Mouse (Mus musculus) hindbrain, embryonic 12.5 days (tissue): Measurements from ENCODE around the gene Mxi1. TPM values are rescaled to one million over a fixed set of nuclear protein-coding genes. Genes with fewer than 3 reads are reported as not detected.
"Not testable (repeated sequence)": the region's sequence is repeated elsewhere in the genome, so short reads cannot be mapped to it uniquely, and the experiment has no call there.

Experiments
- ATAC-seq: fragments of 200-750 bp; cut with Nextera tagmentation; 2 replicates; pipeline ENCODE4 v1.8.0; 2017; ENCODE audit warnings: moderate TSS enrichment; ENCODE audit not compliant: low FRiP score
- H3K27ac ChIP-seq: fragments of 300-500 bp; sonication (generic); 2 replicates; pipeline ENCODE4 v1.5.1; 2016; ENCODE audit warnings: mild to moderate bottlenecking
- H3K27me3 ChIP-seq: fragments of 300-500 bp; sonication (generic); 2 replicates; pipeline ENCODE4 v1.6.1; 2016; ENCODE audit warnings: mild to moderate bottlenecking
- H3K36me3 ChIP-seq: fragments of 300-500 bp; sonication (generic); 2 replicates; pipeline ENCODE4 v1.6.1; 2016; ENCODE audit warnings: mild to moderate bottlenecking
- H3K4me1 ChIP-seq: fragments of 300-500 bp; sonication (generic); 2 replicates; pipeline ENCODE4 v1.6.1; 2016
- H3K4me2 ChIP-seq: fragments of 300-500 bp; sonication (generic); replicated peaks from 2 replicates; pipeline ENCODE4 v1.6.1; 2016; ENCODE audit warnings: mild to moderate bottlenecking
- H3K4me3 ChIP-seq: fragments of 300-500 bp; sonication (generic); 2 replicates; pipeline ENCODE4 v1.5.1; 2016; ENCODE audit warnings: mild to moderate bottlenecking
- H3K9ac ChIP-seq: fragments of 300-500 bp; sonication (generic); 2 replicates; pipeline ENCODE4 v1.6.1; 2016; ENCODE audit warnings: mild to moderate bottlenecking, moderate library complexity
- H3K9me3 ChIP-seq: fragments of 300-500 bp; sonication (generic); replicated peaks from 2 replicates; pipeline ENCODE4 v1.6.1; 2016; ENCODE audit warnings: mild to moderate bottlenecking
- WGBS: fragments of 180-500 bp; shearing (Covaris S2); methylation state at CpG from one replicate; pipeline ENCODE4 v1.1.7; 2016; 5-methylcytosine and 5-hydroxymethylcytosine counted together
- polyA plus RNA-seq: library from polyadenylated mRNA; unstranded; fragments of >200 nt; fragmentation: Nextera tagmentation; extraction: Ambion mirVana; gene quantifications from 2 replicates; pipeline ENCODE4 v1.2.1, GENCODE M21; 2016

Mxi1 gene
- polyA plus RNA-seq, 1 experiment from 2014 or later, result 78.4 TPM

DNA sequence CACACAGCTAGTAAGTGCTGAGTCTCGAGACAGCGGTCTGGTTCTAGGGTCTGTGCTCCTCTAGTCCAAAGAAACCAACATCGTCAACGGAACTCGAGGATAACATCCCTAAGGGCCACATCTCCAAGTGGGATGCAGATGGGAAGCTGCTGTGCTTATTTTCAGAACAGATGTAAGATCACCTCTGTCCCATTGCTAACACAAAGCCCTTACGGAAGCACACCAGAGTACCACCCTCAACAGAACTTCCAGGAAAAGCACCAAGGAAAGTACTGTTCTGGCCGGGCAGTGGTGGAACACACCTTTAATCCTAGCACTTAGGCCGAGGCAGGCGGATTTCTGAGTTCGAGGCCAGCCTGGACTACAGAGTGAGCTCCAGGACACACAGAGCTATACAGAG is 68.1 kb downstream of the Mxi1 start:
- H3K9me3 ChIP-seq, result no peaks in the 10 kb centered on the region
- H3K9ac ChIP-seq, result no peak overlapping the region
- no peaks in the 10 kb centered on the region for H3K27me3 ChIP-seq
- no peak for ATAC-seq
- no peak overlapping the region for H3K27ac ChIP-seq
- H3K4me1 ChIP-seq, result no peaks in the 10 kb centered on the region
- peaks cover 53% of the 10 kb centered on the region for H3K36me3 ChIP-seq
- no peak overlapping the region for H3K4me2 ChIP-seq
- WGBS, result 95% methylated on average over 10 of the region's 10 CpGs
- H3K4me3 ChIP-seq, result no peak overlapping the region

DNA sequence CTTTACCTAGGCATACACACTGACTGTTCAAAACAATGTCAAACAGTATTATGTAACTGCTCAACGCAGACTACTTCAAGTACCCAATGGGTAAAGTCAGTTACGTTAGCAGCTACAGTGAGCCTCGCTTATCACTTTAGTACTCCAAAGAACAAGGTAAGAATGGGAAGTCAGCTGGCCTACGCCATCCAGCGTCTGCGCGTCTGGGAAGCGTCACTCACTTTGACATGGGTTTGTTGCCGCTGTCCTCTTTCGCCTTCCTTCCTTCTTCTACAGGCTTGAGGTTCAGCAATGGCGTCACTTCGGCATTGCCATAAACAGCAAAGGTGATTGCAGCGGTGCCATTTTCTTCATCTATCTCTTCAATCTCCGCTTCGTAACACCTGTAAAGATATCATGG is 73.0 kb downstream of the Mxi1 start:
- 0 out of 2 replicates have a peak, but pooled peaks cover 4% of the 10 kb centered on the region for H3K4me1 ChIP-seq
- H3K4me3 ChIP-seq, result no peak overlapping the region
- H3K27ac ChIP-seq, result no peak overlapping the region
- no peaks in the 10 kb centered on the region for H3K27me3 ChIP-seq
- no peak overlapping the region for H3K4me2 ChIP-seq
- H3K9ac ChIP-seq, result no peak overlapping the region
- H3K9me3 ChIP-seq, result no peaks in the 10 kb centered on the region
- H3K36me3 ChIP-seq, result peaks cover 68% of the 10 kb centered on the region
- WGBS, result 97% methylated on average over 15 of the region's 15 CpGs
- ATAC-seq, result no peak

DNA sequence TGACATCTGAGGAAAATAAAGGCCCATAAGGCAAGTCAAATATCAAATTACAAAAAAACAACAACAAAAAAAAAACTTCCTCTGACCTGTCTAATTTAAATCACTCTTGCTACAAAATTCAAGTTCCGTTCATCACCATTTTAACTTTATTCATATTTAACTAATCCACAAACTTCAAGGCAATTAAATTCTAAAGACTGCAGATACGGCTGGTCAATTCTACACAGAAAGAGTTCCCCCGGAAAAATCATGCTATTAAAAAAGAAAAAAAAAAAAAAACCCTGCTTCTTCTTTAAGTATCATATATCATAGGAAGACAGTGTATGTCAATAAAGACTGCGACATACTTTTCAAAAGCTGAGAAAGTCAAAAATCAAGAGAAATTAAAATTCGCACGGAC is 79.1 kb downstream of the Mxi1 start:
- Histone ChIP-seq H3K27me3 (no peaks in the 10 kb centered on the region), H3K4me3 (peak overlapping the region; percentile 95), H3K9ac (peak overlapping the region; percentile 97), H3K9me3 (no peaks in the 10 kb centered on the region), H3K4me2 (peak overlapping the region; percentile 57), H3K27ac (peak overlapping the region; percentile 98; the same call in 1 of the 2 replicates), H3K36me3 (peaks cover 27% of the 10 kb centered on the region), H3K4me1 (peaks cover 15% of the 10 kb centered on the region)
- ATAC-seq, result no peak
- 28% methylated on average over 6 of the region's 6 CpGs for WGBS

DNA sequence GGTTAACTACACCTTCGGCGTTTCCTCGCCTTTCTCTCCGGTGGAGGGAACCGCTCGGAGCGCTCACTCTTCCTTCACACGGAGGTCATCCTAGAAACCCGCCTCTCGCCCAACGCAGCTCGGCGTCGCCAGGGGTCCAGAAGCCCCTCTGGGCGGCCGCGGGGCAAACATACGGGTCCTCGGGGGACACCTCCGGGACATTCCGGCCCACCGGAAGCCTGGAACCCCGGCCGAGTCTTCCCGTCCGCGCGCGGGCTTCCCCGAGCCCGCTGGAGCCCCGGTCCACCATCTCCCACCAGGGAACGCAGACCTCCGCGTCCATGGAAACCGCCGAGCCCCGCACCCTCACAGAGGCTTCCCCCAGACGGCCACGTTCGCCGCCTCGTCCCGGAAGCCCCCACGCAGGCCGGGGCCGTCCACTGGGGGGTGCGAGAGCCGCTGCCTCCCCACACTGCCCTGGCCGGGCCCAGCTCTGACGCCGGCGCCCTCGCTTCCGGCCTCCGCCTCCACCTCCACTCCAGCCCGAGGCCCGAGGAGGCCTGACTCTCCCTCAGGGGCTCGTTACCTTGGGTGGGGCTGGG is 79.6 kb downstream of the Mxi1 start:
- H3K9me3 ChIP-seq, result no peaks in the 10 kb centered on the region
- H3K9ac ChIP-seq, result peak overlapping the region; percentile 97
- peak overlapping the region; percentile 95 for H3K4me3 ChIP-seq
- WGBS, result 1% methylated on average over 47 of the region's 59 CpGs
- no peaks in the 10 kb centered on the region for H3K27me3 ChIP-seq
- H3K4me2 ChIP-seq, result peak overlapping the region; percentile 57
- peaks cover 27% of the 10 kb centered on the region for H3K36me3 ChIP-seq
- H3K27ac ChIP-seq, result peak overlapping the region; percentile 98
- H3K4me1 ChIP-seq, result peaks cover 15% of the 10 kb centered on the region
- ATAC-seq, result peak; percentile 90

DNA sequence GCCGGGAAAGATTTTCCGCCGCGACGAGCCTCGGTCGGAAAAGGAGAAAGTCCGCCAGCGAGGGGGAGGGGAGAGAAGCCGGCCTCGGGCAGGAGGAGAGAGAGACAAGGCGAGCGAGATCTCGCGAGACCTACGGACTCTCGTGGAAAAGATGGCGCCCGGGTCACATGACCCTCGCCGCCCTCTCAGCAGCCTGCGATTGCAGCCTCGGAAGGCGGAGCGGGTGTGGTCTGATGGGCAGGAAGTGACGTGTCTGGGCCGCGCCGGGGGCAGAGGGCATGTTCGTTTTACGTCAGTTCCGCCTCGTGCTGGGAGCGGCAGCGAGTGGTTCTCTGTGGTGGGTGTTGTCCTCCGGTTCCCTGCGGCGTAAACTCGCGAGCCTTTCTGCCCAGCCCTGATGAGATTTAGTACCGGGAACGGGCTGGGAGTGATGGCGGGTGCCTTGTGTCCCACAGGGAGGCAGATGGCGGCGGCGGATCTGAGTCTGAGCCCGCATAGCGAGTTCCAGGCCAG is 80.2 kb downstream of the Mxi1 start, which contains the start of gene Smndc1:
Smndc1 (minus strand) TSS at position 84 of the 513 bp plus-strand sequence.
- H3K4me2 ChIP-seq, result peak within 1 kb of the TSS; percentile 61
- no peaks in the 10 kb centered on the region for H3K27me3 ChIP-seq
- H3K9ac ChIP-seq, result peak within 1 kb of the TSS; percentile 97
- under 1% methylated on average over 48 of the region's 48 CpGs for WGBS
- H3K36me3 ChIP-seq, result peaks cover 27% of the 10 kb centered on the region
- peak within 1 kb of the TSS; percentile 95 for H3K4me3 ChIP-seq
- no peaks in the 10 kb centered on the region for H3K9me3 ChIP-seq
- H3K4me1 ChIP-seq, result peaks cover 15% of the 10 kb centered on the region
- peak; percentile 98 for ATAC-seq
- H3K27ac ChIP-seq, result peak within 1 kb of the TSS; percentile 98

DNA sequence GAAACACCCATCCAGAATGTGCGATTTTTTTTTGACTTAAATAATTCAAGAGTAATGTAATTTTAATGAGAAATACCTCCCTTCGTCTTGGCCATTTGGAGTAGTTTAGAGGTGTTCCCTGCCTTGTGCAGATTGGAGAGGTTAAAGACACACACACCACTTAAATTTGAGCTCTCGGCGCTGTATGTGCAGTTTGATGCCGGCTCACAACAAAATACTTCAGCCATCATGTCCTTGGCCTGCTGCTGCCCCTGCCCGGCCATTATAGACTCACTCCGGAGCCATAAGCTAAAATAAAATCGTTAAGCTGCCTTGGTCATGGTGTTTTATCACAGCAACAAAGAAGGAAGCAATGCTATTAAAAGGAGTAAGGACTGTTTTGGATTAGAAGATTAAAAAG is 81.1 kb downstream of the Mxi1 start:
- Histone ChIP-seq H3K4me3 (peak overlapping the region; percentile 95), H3K9ac (peak overlapping the region; percentile 71), H3K27ac (peak overlapping the region; percentile 87; the same call in 1 of the 2 replicates), H3K27me3 (no peaks in the 10 kb centered on the region), H3K4me2 (peak overlapping the region; percentile 61), H3K36me3 (peaks cover 18% of the 10 kb centered on the region), H3K9me3 (no peaks in the 10 kb centered on the region), H3K4me1 (peaks cover 15% of the 10 kb centered on the region)
- no peak for ATAC-seq
- WGBS, result 52% methylated on average over 8 of the region's 8 CpGs

DNA sequence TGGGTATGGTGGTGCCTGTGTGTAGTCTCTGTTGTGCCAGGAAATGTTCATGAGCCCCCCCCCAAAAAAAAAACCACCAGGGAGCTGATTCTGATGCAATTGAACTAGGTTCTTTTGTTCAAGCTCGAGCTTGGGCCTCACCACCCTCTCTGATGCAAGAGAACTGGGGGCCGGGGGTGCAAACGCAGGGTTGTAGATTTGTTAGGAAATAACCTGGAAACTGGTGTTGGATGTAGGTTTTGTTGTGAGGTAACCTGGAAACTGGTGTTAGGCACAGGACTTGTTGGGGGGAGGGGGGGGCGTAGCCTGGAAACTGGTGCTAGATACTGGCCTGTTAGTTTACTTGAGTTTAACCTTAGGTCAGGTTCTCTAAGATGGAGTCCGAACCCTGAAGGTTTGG is 81.5 kb downstream of the Mxi1 start:
- Histone ChIP-seq H3K4me2 (peak overlapping the region; percentile 61), H3K9me3 (no peaks in the 10 kb centered on the region), H3K4me1 (peaks cover 15% of the 10 kb centered on the region), H3K27me3 (no peaks in the 10 kb centered on the region), H3K9ac (no peak overlapping the region), H3K27ac (no peak overlapping the region), H3K36me3 (peaks cover 17% of the 10 kb centered on the region), H3K4me3 (no peak overlapping the region)
- WGBS, result 89% methylated on average over 5 of the region's 5 CpGs
- ATAC-seq, result no peak

DNA sequence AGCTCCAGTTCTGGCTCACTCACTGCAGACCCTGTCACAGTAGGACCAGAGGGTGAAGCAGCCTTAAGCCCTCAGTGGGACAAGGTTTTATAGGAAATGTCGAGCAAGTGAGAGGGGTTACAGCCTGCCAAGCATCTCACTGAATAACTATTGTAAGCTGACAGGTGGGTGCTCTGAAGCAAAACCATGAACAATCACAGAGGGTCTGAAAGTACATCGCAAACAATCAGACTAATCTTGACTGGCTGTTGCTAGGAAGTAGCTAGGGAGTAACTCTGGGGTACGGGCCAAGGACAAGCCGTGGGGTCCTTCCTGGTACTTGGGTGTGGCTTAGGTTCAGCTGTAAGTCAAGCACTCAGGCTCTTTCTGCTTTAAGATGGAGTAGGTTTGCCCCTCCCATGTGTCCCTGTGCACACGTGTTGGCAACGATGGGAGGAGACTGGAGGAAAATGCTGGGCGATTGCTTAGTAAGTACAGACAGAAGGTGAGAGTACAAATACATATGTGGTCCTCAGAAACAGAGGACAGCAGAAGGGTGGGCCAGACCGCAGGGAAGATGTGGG is 82.5 kb downstream of the Mxi1 start:
- Histone ChIP-seq H3K36me3 (peaks cover 6% of the 10 kb centered on the region), H3K4me1 (peaks cover 11% of the 10 kb centered on the region), H3K4me3 (no peak overlapping the region), H3K9ac (no peak overlapping the region), H3K9me3 (no peaks in the 10 kb centered on the region), H3K27ac (no peak overlapping the region), H3K4me2 (no peak overlapping the region), H3K27me3 (no peaks in the 10 kb centered on the region)
- 79% methylated on average over 8 of the region's 8 CpGs for WGBS
- no peak for ATAC-seq

DNA sequence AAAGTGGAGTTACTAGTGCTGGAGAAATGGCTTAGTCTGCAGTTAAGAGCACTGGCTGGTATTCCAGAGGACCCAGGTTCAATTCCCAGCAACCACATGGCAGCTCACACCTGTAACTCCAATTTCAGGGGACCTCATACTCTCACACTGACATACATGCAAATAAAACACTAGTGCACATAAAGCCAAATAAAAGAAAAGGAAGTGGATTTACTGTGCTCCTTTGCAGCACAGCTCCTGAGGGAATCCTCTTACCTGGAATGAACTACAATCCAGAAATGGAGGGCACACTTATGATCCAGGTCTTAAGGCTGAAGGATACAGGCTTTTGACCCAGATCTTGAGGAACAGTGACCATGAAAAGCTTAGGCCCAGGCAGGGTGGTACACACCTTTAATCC is 83.3 kb downstream of the Mxi1 start:
- no peak for ATAC-seq
- H3K9me3 ChIP-seq, result no peaks in the 10 kb centered on the region
- no peak overlapping the region for H3K4me3 ChIP-seq
- H3K36me3 ChIP-seq, result no peaks in the 10 kb centered on the region
- H3K4me2 ChIP-seq, result no peak overlapping the region
- H3K9ac ChIP-seq, result no peak overlapping the region
- peaks cover 11% of the 10 kb centered on the region for H3K4me1 ChIP-seq
- H3K27me3 ChIP-seq, result no peaks in the 10 kb centered on the region
- no peak overlapping the region for H3K27ac ChIP-seq

DNA sequence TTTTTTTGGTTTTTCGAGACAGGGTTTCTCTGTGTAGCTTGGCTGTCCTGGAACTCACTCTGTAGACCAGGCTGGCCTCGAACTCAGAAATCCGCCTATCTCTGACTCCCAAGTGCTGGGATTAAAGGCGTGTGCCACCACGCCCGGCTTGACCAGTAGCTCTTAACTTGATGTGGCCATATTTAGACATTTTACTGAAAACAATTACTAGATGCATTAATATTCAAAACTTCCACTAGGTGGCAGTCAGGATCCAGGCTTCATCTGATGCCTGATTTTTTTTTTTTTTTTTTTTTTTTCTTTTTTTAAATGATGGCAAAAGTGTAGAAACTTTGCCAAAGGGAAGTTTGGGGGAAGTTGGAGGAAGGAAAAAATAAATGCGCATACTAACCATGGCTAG is 84.2 kb downstream of the Mxi1 start:
- Histone ChIP-seq H3K9me3 (no peaks in the 10 kb centered on the region), H3K9ac (no peak overlapping the region), H3K36me3 (no peaks in the 10 kb centered on the region), H3K4me1 (peaks cover 6% of the 10 kb centered on the region), H3K27ac (no peak overlapping the region), H3K4me3 (no peak overlapping the region), H3K4me2 (no peak overlapping the region), H3K27me3 (no peaks in the 10 kb centered on the region)
- no peak for ATAC-seq
- 19% methylated on average over 7 of the region's 7 CpGs for WGBS

DNA sequence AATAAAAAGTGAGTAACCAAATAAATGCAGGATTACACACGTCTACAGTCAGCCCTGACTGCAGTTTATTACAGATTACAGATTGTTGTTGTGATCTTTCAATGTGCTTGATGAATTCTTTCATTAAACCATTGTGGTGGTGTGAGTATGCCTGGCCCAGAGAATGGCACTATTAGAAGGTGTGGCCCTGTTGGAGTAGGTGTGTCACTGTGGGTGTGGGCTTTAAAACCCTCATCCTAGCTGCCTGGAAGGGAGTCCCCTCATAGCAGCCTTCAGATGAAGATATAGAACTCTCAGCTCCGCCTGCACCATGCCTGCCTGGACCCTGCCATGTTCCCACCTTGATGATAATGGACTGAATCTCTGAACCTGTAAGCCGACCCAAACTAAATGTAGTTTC is 84.6 kb downstream of the Mxi1 start:
- H3K4me2 ChIP-seq, H3K27ac ChIP-seq, H3K4me3 ChIP-seq, H3K9me3 ChIP-seq, H3K36me3 ChIP-seq, H3K9ac ChIP-seq, H3K27me3 ChIP-seq, ATAC-seq, H3K4me1 ChIP-seq: not testable (repeated sequence)
- WGBS, result 76% methylated on average over 3 of the region's 3 CpGs

DNA sequence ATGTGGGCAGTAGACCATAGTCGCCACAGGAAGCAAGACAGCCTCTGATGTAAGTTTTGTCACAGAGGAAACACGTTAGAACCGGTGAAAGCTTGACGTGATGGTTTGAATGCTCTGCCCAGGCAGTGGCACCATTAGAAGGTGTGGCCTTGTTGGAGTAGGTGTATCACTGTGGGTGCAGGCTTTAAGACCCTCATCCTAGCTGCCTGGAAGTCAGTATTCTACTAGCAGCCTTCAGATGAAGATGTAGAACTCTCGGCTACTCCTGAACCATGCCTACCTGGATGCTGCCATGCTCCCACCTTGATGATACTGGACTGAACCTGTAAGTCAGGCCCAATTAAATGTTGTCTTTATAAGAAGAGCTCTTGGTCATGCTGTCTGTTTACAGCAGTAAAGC is 85.5 kb downstream of the Mxi1 start:
- H3K36me3 ChIP-seq, H3K9me3 ChIP-seq, H3K27ac ChIP-seq, H3K4me1 ChIP-seq, ATAC-seq, H3K4me2 ChIP-seq, H3K27me3 ChIP-seq, H3K4me3 ChIP-seq, H3K9ac ChIP-seq: not testable (repeated sequence)
- WGBS, result 47% methylated on average over 5 of the region's 5 CpGs
